Comparison of ENCODE assay signal across 13 mouse cellular contexts in the genomic region with DNA sequence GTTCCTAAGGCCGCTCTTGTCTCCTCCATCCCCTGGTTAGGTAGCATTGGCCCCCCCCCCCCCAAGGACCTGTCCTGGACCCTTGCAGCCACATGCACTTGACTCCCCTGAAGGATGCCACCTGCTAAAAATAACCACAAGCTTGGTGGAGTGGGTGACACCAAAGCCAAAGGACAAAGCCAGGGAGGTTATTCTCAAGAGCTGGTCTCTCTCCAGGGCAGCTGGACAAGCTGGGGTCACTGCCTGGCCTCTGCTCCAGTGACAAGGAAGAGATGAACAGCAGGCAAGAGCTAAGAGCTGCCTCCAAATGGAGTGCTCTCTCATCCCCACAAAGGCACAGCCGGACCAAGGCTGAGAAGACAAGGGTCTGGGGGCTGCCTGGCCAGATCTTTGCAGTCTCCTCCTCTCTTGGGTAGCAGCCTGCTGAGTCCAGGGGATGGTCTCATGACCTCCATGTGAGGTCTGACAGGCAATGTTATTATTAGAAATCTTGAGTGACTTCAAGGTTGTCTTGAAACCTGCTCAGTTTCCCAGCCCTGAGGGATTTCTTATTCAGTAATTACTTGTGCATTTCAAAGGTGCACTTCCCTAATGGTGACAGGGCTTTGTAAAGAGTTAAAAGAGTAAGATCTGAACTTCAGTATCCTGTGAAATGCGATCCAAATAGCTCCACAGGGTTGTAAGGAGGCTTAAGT. TPM values are rescaled to one million over a fixed set of nuclear protein-coding genes. Genes with fewer than 3 reads are reported as not detected.
A peak's percentile ranks its signal among the peaks of the same experiment; 100 is the strongest.
DNase-seq lines count a peak whose midpoint lies in the region; ATAC-seq and TF ChIP-seq lines count a peak whose summit lies in the region.
"Had no signal": no experiment of that assay in that cellular context is flagged by ENCODE, and none has a peak within 500 bp of the region (broad histone marks: within the 10 kb centered on the region; RNA-seq: fewer than 3 reads in every experiment).

No protein-coding gene starts in this region.

- DNase-seq in intestine, embryonic 14.5 days (ENCODE audit: low spot score) = no peak
- peak; percentile 67 to 77 for DNase-seq in heart, adult 18-20 months
- no peak for DNase-seq in testis, postnatal 10 days (ENCODE audit: low spot score)
- no peak for DNase-seq in left cerebral cortex, adult 8-10 months (ENCODE audit: low spot score in 2 of 2)
- DNase-seq in adrenal gland, postnatal 14 days = no peak
- DNase-seq: cerebellum, adult 8-10 months; layer of hippocampus, postnatal 36 days; lung, adult 18-20 months had no signal

- H3K4me2 ChIP-seq in intestine, embryonic 14.5 days (ENCODE audit: low read length) = no peak overlapping the region
- H3K4me2 ChIP-seq in intestine, postnatal 0 days (replicated peaks; ENCODE audit: low read depth) = no peak overlapping the region
- H3K4me2 ChIP-seq in intestine, embryonic 16.5 days (ENCODE audit: low read depth, low read length) = no peak overlapping the region

- peaks cover 12% of the 10 kb centered on the region; the same call in 1 of the 2 replicates for H3K4me1 ChIP-seq in intestine, embryonic 14.5 days (replicated peaks; ENCODE audit: control insufficient read depth, insufficient read depth, low read length)
- H3K4me1 ChIP-seq in intestine, postnatal 0 days (replicated peaks; ENCODE audit: control insufficient read depth, insufficient read depth, low read length) = no peaks in the 10 kb centered on the region; the same call in 1 of the 2 replicates
- peaks cover 17% of the 10 kb centered on the region for H3K4me1 ChIP-seq in brown adipose tissue, adult 24 weeks (ENCODE audit: control insufficient read depth, insufficient read depth, insufficient read length, low read length)
- H3K4me1 ChIP-seq in intestine, embryonic 16.5 days (ENCODE audit: control insufficient read depth, insufficient read depth, low read length) = peaks cover 25% of the 10 kb centered on the region

- no peak overlapping the region for H3K9ac ChIP-seq in intestine, embryonic 14.5 days (ENCODE audit: low read length)
- no peak overlapping the region for H3K9ac ChIP-seq in intestine, postnatal 0 days (ENCODE audit: low read depth, low read length)
- H3K9ac ChIP-seq in intestine, embryonic 16.5 days (ENCODE audit: low read depth, low read length) = no peak overlapping the region

- no peak for ATAC-seq in intestine, embryonic 14.5 days (replicated peaks; ENCODE audit: low FRiP score, low TSS enrichment, low read depth)
- no peak for ATAC-seq in intestine, postnatal 0 days
- ATAC-seq in intestine, embryonic 16.5 days = no peak
- ATAC-seq: forebrain, embryonic 14.5 days; hindbrain, postnatal 0 days had no signal

- no peak overlapping the region for H3K4me3 ChIP-seq in intestine, embryonic 14.5 days (ENCODE audit: low read depth, low read length)
- H3K4me3 ChIP-seq in intestine, postnatal 0 days (ENCODE audit: low read depth, low read length) = no peak overlapping the region
- H3K4me3 ChIP-seq in brown adipose tissue, adult 24 weeks (ENCODE audit: insufficient read depth, low read depth, low read length) = no peak overlapping the region
- H3K4me3 ChIP-seq in intestine, embryonic 16.5 days (ENCODE audit: low read length) = no peak overlapping the region

- 63% methylated on average over 3 of the region's 3 CpGs for WGBS in intestine, embryonic 14.5 days
- WGBS in intestine, postnatal 0 days = 84% methylated on average over 3 of the region's 3 CpGs
- 62% methylated on average over 3 of the region's 3 CpGs for WGBS in intestine, embryonic 16.5 days

- H3K27me3 ChIP-seq in intestine, embryonic 14.5 days (replicated peaks; ENCODE audit: control insufficient read depth, insufficient read depth, low read length) = no peaks in the 10 kb centered on the region
- no peaks in the 10 kb centered on the region for H3K27me3 ChIP-seq in intestine, postnatal 0 days (replicated peaks; ENCODE audit: control insufficient read depth, insufficient read depth, low read length)
- H3K27me3 ChIP-seq in intestine, embryonic 16.5 days (replicated peaks; ENCODE audit: control insufficient read depth, insufficient read depth, low read length) = no peaks in the 10 kb centered on the region

- TF ChIP-seq CTCF in intestine, postnatal 0 days (IDR thresholded peaks at IDR 0.05; ENCODE audit: low read depth) = no peak

- peak overlapping the region; percentile 64 for H3K27ac ChIP-seq in intestine, embryonic 14.5 days (ENCODE audit: low read depth)
- H3K27ac ChIP-seq in intestine, postnatal 0 days (ENCODE audit: low read depth, low read length) = no peak overlapping the region; the same call in 1 of the 2 replicates
- H3K27ac ChIP-seq in brown adipose tissue, adult 24 weeks (replicated peaks; ENCODE audit: low read depth, low read length) = peak overlapping the region; percentile 95
- peak overlapping the region; percentile 20 for H3K27ac ChIP-seq in intestine, embryonic 16.5 days (ENCODE audit: low read length)
- H3K27ac ChIP-seq: hindbrain, postnatal 0 days had no signal

- H3K9me3 ChIP-seq in intestine, embryonic 14.5 days (ENCODE audit: control insufficient read depth, low read length) = no peaks in the 10 kb centered on the region
- H3K9me3 ChIP-seq in intestine, postnatal 0 days (ENCODE audit: control insufficient read depth) = no peaks in the 10 kb centered on the region
- H3K9me3 ChIP-seq in intestine, embryonic 16.5 days (ENCODE audit: control insufficient read depth, low read length) = no peaks in the 10 kb centered on the region

- 0 out of 2 replicates have a peak, but pooled peaks cover 4% of the 10 kb centered on the region for H3K36me3 ChIP-seq in intestine, embryonic 14.5 days (ENCODE audit: control insufficient read depth, insufficient read depth, low read length)
- no peaks in the 10 kb centered on the region; the same call in 1 of the 2 replicates for H3K36me3 ChIP-seq in intestine, postnatal 0 days (ENCODE audit: control insufficient read depth, insufficient read depth)
- H3K36me3 ChIP-seq in intestine, embryonic 16.5 days (ENCODE audit: control insufficient read depth, insufficient read depth, low read length) = no peaks in the 10 kb centered on the region; the same call in 1 of the 2 replicates

RNA-seq across cellular contexts. Expression of a gene that starts 6.9 kb away (rescaled TPM):
- polyA plus RNA-seq in intestine, embryonic 14.5 days (2014; fragmentation: Nextera tagmentation; extraction: Ambion mirVana) = 26.7 and 28.2 TPM in 2 replicates
- 12.3 and 12.4 TPM in 2 replicates for polyA plus RNA-seq in intestine, postnatal 0 days (2015; fragmentation: Nextera tagmentation; extraction: Ambion mirVana)
- polyA plus RNA-seq in brown adipose tissue, adult 24 weeks (2012; ENCODE audit: insufficient read depth, insufficient read length, missing spikeins) = 102 and 114 TPM in 2 replicates
- total RNA-seq in heart, adult 18-20 months (2021) = 100 to 1,000 TPM; 147 to 157 TPM
- 27.5 and 28.7 TPM in 2 replicates for polyA plus RNA-seq in intestine, embryonic 16.5 days (2015; fragmentation: Nextera tagmentation; extraction: Ambion mirVana)
- 10 to 100 TPM; 41.6 to 46.5 (median 43.0) TPM for total RNA-seq in left cerebral cortex, adult 8-10 months (2022)
- 128 and 149 TPM in 2 replicates for total RNA-seq in adrenal gland, postnatal 14 days (2021)

Comparison
In these comparisons a context has a peak if more than half of its experiments do, and no peak if none do; other contexts are left out.
1. DNase-seq: peak in heart, adult 18-20 months (2 of 2); none in intestine, embryonic 14.5 days (single experiment), testis, postnatal 10 days (single experiment), left cerebral cortex, adult 8-10 months (0 of 2) and adrenal gland, postnatal 14 days (single experiment).